Mouse (Mus musculus) stomach, postnatal 0 days (tissue): ENCODE results near the gene Creb3l4. TPM values are rescaled to one million over a fixed set of nuclear protein-coding genes. Genes with fewer than 3 reads are reported as not detected.

Experiments
- ATAC-seq: fragments of 200-750 bp; cut with Nextera tagmentation; 2 replicates; pipeline ENCODE4 v1.8.0; 2017; ENCODE audit not compliant: low FRiP score, low TSS enrichment
- DNase-seq: peaks from one replicate; pipeline ENCODE4 v3.0.0-alpha.2; 2016; ENCODE audit warnings: low spot score
- H3K27ac ChIP-seq: fragments of 300-500 bp; sonication (generic); replicated peaks from 2 replicates; pipeline ENCODE4 v1.5.1; 2014; ENCODE audit warnings: mild to moderate bottlenecking, control low read depth
- H3K27me3 ChIP-seq: fragments of 300-500 bp; sonication (generic); 2 replicates; pipeline ENCODE4 v1.6.1; 2014; ENCODE audit warnings: low read length; ENCODE audit not compliant: control insufficient read depth, insufficient read depth
- H3K36me3 ChIP-seq: fragments of 300-500 bp; sonication (generic); 2 replicates; pipeline ENCODE4 v1.6.1; 2014; ENCODE audit warnings: low read length, mixed read lengths; ENCODE audit not compliant: control insufficient read depth, insufficient read depth
- H3K4me1 ChIP-seq: fragments of 300-500 bp; sonication (generic); replicated peaks from 2 replicates; pipeline ENCODE4 v1.6.1; 2014; ENCODE audit warnings: antibody characterized with exemption; ENCODE audit not compliant: control insufficient read depth, insufficient read depth
- H3K4me2 ChIP-seq: fragments of 300-500 bp; sonication (generic); replicated peaks from 2 replicates; pipeline ENCODE4 v1.6.1; 2014; ENCODE audit warnings: low read depth, mild to moderate bottlenecking, control low read depth, moderate library complexity
- H3K4me3 ChIP-seq: fragments of 300-500 bp; sonication (generic); 2 replicates; pipeline ENCODE4 v1.5.1; 2014; ENCODE audit warnings: low read depth, low read length, control low read depth
- H3K9ac ChIP-seq: fragments of 300-500 bp; sonication (generic); 2 replicates; pipeline ENCODE4 v1.6.1; 2014; ENCODE audit warnings: mild to moderate bottlenecking, low read length, control low read depth, mixed read lengths
- H3K9me3 ChIP-seq: fragments of 300-500 bp; sonication (generic); 2 replicates; pipeline ENCODE4 v1.6.1; 2016; ENCODE audit warnings: low read length; ENCODE audit not compliant: control insufficient read depth
- CTCF ChIP-seq: IDR thresholded peaks from 2 replicates; pipeline ENCODE4 v1.5.1; 2016; ENCODE audit warnings: antibody characterized with exemption, low read depth, mild to moderate bottlenecking, moderate library complexity
- EP300 ChIP-seq: optimal IDR thresholded peaks from 2 replicates; pipeline ENCODE3; 2016; ENCODE audit warnings: antibody characterized with exemption
- WGBS: fragments of 180-500 bp; shearing (Covaris S2); extraction: QIAGEN DNeasy Blood & Tissue Kit; methylation state at CpG from one replicate; pipeline ENCODE4 v1.1.7; 2014; 5-methylcytosine and 5-hydroxymethylcytosine counted together
- polyA plus RNA-seq: library from polyadenylated mRNA; unstranded; fragments of >200 nt; fragmentation: Nextera tagmentation; extraction: Ambion mirVana; gene quantifications from 2 replicates; pipeline ENCODE4 v1.2.1, GENCODE M21; 2015

Creb3l4 gene
- polyA plus RNA-seq, 1 experiment from 2014 or later: 41.9 TPM

- TF ChIP-seq CTCF: no peak
- TF ChIP-seq EP300: no peak
- H3K4me2 ChIP-seq: no peak overlapping the region
- no peak overlapping the region for H3K27ac ChIP-seq
- no peaks in the 10 kb centered on the region for H3K4me1 ChIP-seq
- WGBS: 49% methylated on average over 14 of the region's 16 CpGs
- ATAC-seq (no peak), DNase-seq (no peak)
- H3K9ac ChIP-seq: no peak overlapping the region
- H3K27me3 ChIP-seq: no peaks in the 10 kb centered on the region
- no peak overlapping the region for H3K4me3 ChIP-seq
- no peaks in the 10 kb centered on the region for H3K9me3 ChIP-seq
- no peaks in the 10 kb centered on the region; the same call in 1 of the 2 replicates for H3K36me3 ChIP-seq
Observed at GRCm38 (mm10) chr3:90276858-90277257, 33.5 kb upstream of the Creb3l4 start.

GRCm38 (mm10) chr3:90275286-90275685 is 32.0 kb upstream of the Creb3l4 start:
- Histone ChIP-seq H3K9ac (no peak overlapping the region), H3K27ac (no peak overlapping the region), H3K36me3 (peaks cover 7% of the 10 kb centered on the region; the same call in 1 of the 2 replicates), H3K4me1 (no peaks in the 10 kb centered on the region), H3K4me2 (no peak overlapping the region), H3K9me3 (no peaks in the 10 kb centered on the region), H3K4me3 (no peak overlapping the region), H3K27me3 (no peaks in the 10 kb centered on the region)
- TF ChIP-seq EP300 (no peak), CTCF (no peak)
- no peak for DNase-seq
- WGBS: 88% methylated on average over 11 of the region's 11 CpGs
- no peak for ATAC-seq

- no peak for TF ChIP-seq EP300
- H3K4me2 ChIP-seq: no peak overlapping the region
- H3K27ac ChIP-seq: no peak overlapping the region
- no peak; the same call in 1 of the 2 replicates for ATAC-seq
- no peak for DNase-seq
- no peak overlapping the region for H3K9ac ChIP-seq
- no peaks in the 10 kb centered on the region for H3K4me1 ChIP-seq
- no peak overlapping the region for H3K4me3 ChIP-seq
- no peaks in the 10 kb centered on the region for H3K9me3 ChIP-seq
- WGBS: 92% methylated on average over 22 of the region's 22 CpGs
- no peaks in the 10 kb centered on the region for H3K27me3 ChIP-seq
- H3K36me3 ChIP-seq: peaks cover 7% of the 10 kb centered on the region; the same call in 1 of the 2 replicates
Observed at GRCm38 (mm10) chr3:90273855-90274254, 30.5 kb upstream of the Creb3l4 start.

GRCm38 (mm10) chr3:90272170-90272569 is 28.9 kb upstream of the Creb3l4 start:
- Histone ChIP-seq H3K36me3 (peaks cover 7% of the 10 kb centered on the region), H3K9me3 (no peaks in the 10 kb centered on the region), H3K9ac (no peak overlapping the region), H3K4me3 (no peak overlapping the region), H3K4me1 (no peaks in the 10 kb centered on the region), H3K27ac (no peak overlapping the region), H3K27me3 (no peaks in the 10 kb centered on the region), H3K4me2 (no peak overlapping the region)
- TF ChIP-seq CTCF (no peak), EP300 (no peak)
- WGBS: 57% methylated on average over 9 of the region's 9 CpGs
- ATAC-seq: no peak
- no peak for DNase-seq

GRCm38 (mm10) chr3:90270784-90271183 is 27.5 kb upstream of the Creb3l4 start:
- Histone ChIP-seq H3K27ac (no peak overlapping the region), H3K4me3 (no peak overlapping the region), H3K9ac (no peak overlapping the region), H3K27me3 (no peaks in the 10 kb centered on the region), H3K4me2 (no peak overlapping the region), H3K36me3 (peaks cover 7% of the 10 kb centered on the region; the same call in 1 of the 2 replicates), H3K4me1 (0 out of 2 replicates have a peak, but pooled peaks cover 4% of the 10 kb centered on the region), H3K9me3 (no peaks in the 10 kb centered on the region)
- TF ChIP-seq CTCF: no peak
- no peak for TF ChIP-seq EP300
- no peak for ATAC-seq
- WGBS: 89% methylated on average over 8 of the region's 8 CpGs
- DNase-seq: no peak

- no peak overlapping the region for H3K4me3 ChIP-seq
- H3K9me3 ChIP-seq: no peaks in the 10 kb centered on the region
- TF ChIP-seq EP300: no peak
- no peak for TF ChIP-seq CTCF
- ATAC-seq: no peak
- H3K4me2 ChIP-seq: no peak overlapping the region
- H3K9ac ChIP-seq: no peak overlapping the region
- DNase-seq: no peak
- H3K27me3 ChIP-seq: no peaks in the 10 kb centered on the region
- 0 out of 2 replicates have a peak, but pooled peaks cover 4% of the 10 kb centered on the region for H3K4me1 ChIP-seq
- WGBS: 86% methylated on average over 16 of the region's 16 CpGs
- H3K27ac ChIP-seq: no peak overlapping the region
- H3K36me3 ChIP-seq: peaks cover 7% of the 10 kb centered on the region; the same call in 1 of the 2 replicates
Observed at GRCm38 (mm10) chr3:90268971-90269370, 25.7 kb upstream of the Creb3l4 start.
